Mouse (Mus musculus): ENCODE measurements around the gene Ntrk3.

DNA sequence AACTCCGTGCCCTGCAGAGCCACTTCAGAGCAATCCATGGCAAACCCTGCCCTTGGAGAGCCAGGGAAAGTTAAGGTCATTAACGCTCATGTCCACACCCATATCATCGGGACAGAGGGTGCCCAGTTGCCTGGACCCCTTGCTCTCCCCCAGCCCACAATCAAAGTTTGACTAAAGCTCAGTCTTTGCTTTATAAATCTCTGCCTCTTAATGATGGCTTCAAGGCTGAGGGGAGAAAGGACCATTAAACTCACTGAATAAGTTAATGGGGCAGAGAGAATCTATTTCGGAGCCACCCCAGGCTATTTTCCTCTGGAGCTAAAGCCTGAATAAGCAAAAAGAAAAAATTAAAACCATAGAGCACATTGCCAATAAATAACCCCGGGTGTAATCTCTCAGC, 182.3 kb downstream of the Ntrk3 start:
- TF ChIP-seq CTCF (IDR thresholded peaks at IDR 0.05; ENCODE audit: extremely low read depth, insufficient read depth, low read length) (no peak), POLR2A (IDR thresholded peaks at IDR 0.05; ENCODE audit: extremely low read depth, insufficient read depth, low read length) (no peak)
